Mouse (Mus musculus) retina, postnatal 7 days (tissue): ENCODE data around the gene Tead2.

Experiments used
- DNase-seq: peaks from one replicate; pipeline ENCODE4 v3.0.0-alpha.2; 2012; ENCODE audit warnings: low read depth, low spot score

Gene Tead2

GRCm38 (mm10) chr7:45257063-45257840 lies 41.7 kb downstream of the Tead2 start:
- DNase-seq = no peak

GRCm38 (mm10) chr7:45259281-45259680 lies 43.7 kb downstream of the Tead2 start:
- no peak for DNase-seq

- no peak for DNase-seq
These were observed 46.7 kb downstream of the Tead2 start for GRCm38 (mm10) chr7:45262266-45262665.

GRCm38 (mm10) chr7:45263006-45263607 lies 47.6 kb downstream of the Tead2 start:
- no peak for DNase-seq

GRCm38 (mm10) chr7:45264348-45264747 lies 48.8 kb downstream of the Tead2 start:
- no peak for DNase-seq

GRCm38 (mm10) chr7:45265518-45265917 lies 50.0 kb downstream of the Tead2 start:
- no peak for DNase-seq

- no peak for DNase-seq
These were observed 57.3 kb downstream of the Tead2 start for GRCm38 (mm10) chr7:45272786-45273412.

- no peak for DNase-seq
These were observed 58.1 kb downstream of the Tead2 start for GRCm38 (mm10) chr7:45273672-45274071.

GRCm38 (mm10) chr7:45277136-45277760 lies 61.7 kb downstream of the Tead2 start, which contains the start of gene Slc6a21:
TSS of gene Slc6a21 (plus strand) at chr7:45277513.
- no peak for DNase-seq
